Mouse (Mus musculus): Measurements from ENCODE around the gene Hhat.

DNA sequence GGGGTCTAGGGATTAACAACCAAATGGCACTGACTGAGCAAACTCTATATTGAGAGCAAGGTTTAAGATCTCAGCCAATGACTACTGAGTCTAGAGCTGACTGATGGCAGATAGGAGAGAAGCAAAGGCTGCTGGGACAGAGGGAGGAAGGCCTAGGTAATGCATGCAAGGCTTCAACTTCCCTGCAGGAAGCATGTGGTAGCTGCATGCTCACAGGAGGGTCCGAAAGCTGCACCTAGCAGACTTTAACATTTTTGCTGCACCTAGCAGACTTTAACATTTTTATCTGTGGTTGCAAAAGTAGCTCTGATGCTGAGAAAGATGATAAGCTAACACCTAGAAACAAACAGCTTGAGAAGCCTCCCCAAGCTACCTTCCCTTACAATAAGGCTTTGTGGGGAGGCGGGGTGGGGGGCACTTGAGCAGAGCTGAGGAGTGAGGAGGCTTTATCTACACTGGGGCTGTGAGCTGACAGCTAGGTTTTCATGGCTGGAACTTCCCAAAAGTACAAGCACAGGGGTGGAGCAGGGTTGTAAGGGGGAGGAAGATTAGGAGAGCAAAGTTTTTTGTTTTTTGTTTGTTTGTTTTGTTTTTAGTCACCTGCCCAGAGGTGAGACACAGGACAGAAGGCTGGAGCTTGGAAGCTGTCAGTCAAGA lies 239.4 kb downstream of the Hhat start:
- TF ChIP-seq CTCF (IDR thresholded peaks at IDR 0.05; ENCODE audit: low read depth): no peak
- TF ChIP-seq EP300 (IDR thresholded peaks at IDR 0.05; ENCODE audit: low read depth): no peak

All from heart, postnatal 0 days (tissue).